Mouse (Mus musculus) myocyte (in vitro differentiated cells): Measurements from ENCODE around the gene Ovca2.

Experiments
- POLR2A ChIP-seq: IDR thresholded peaks from one replicate; pipeline ENCODE4 v1.6.1; 2011; ENCODE audit warnings: low read depth, mild to moderate bottlenecking, control low read depth, moderate library complexity; ENCODE audit not compliant: insufficient read length
- USF1 ChIP-seq: IDR thresholded peaks from one replicate; pipeline ENCODE4 v1.6.1; 2011; ENCODE audit warnings: low read depth, mild to moderate bottlenecking, control low read depth, moderate library complexity

GRCm38 (mm10) chr11:75213372-75214080 is 34.9 kb upstream of the Ovca2 start:
- TF ChIP-seq POLR2A (no peak), USF1 (no peak)
